Mouse (Mus musculus) spleen, adult 2 months (tissue): ENCODE results near the gene Cdh23. TPM values are rescaled to one million over a fixed set of nuclear protein-coding genes. Genes with fewer than 3 reads are reported as not detected.

Experiments
- DNase-seq, 2 experiments: peaks; one replicate each; pipeline versions ENCODE4 v3.0.0 to v3.0.0-alpha.2; 2012 to 2021; ENCODE audit warnings: low spot score in 2 of 2, low read depth in 1 of 2
- H3K27ac ChIP-seq: fragments of 200-500 bp; 2 replicates; pipeline ENCODE4 v1.5.1; 2012; ENCODE audit warnings: low read length, inconsistent platforms; ENCODE audit not compliant: insufficient read depth
- H3K27me3 ChIP-seq: fragments of 200-500 bp; 2 replicates; pipeline ENCODE4 v1.6.1; 2012; ENCODE audit warnings: mild to moderate bottlenecking, moderate library complexity, low read length, inconsistent platforms; ENCODE audit not compliant: control insufficient read depth, insufficient read depth
- H3K36me3 ChIP-seq: fragments of 200-500 bp; 2 replicates; pipeline ENCODE4 v1.6.1; 2012; ENCODE audit warnings: mild to moderate bottlenecking, low read length, inconsistent platforms; ENCODE audit not compliant: control insufficient read depth, insufficient read depth
- H3K4me1 ChIP-seq: fragments of 200-500 bp; 2 replicates; pipeline ENCODE4 v1.6.1; 2011; ENCODE audit warnings: inconsistent platforms; ENCODE audit not compliant: control insufficient read depth, insufficient read depth, insufficient read length
- H3K4me3 ChIP-seq: fragments of 200-500 bp; 2 replicates; pipeline ENCODE4 v1.5.1; 2011; ENCODE audit warnings: mild to moderate bottlenecking, inconsistent platforms; ENCODE audit not compliant: insufficient read depth, insufficient read length; ENCODE audit errors: extremely low read depth
- CTCF ChIP-seq: fragments of 200-500 bp; IDR thresholded peaks from 2 replicates; pipeline ENCODE4 v1.5.1; 2011; ENCODE audit warnings: mild to moderate bottlenecking, inconsistent platforms; ENCODE audit not compliant: insufficient read depth, insufficient read length, insufficient replicate concordance; ENCODE audit errors: extremely low read depth
- POLR2A ChIP-seq: fragments of 200-500 bp; IDR thresholded peaks from 2 replicates; pipeline ENCODE4 v1.6.1; 2011; ENCODE audit warnings: low read depth, low read length, inconsistent platforms
- WGBS: fragments of 180-500 bp; shearing (Covaris S2); methylation state at CpG from one replicate; pipeline ENCODE4 v1.1.7; 2018; 5-methylcytosine and 5-hydroxymethylcytosine counted together
- polyA plus RNA-seq: library from polyadenylated mRNA; depleted of rRNA; stranded (reverse); fragments of >200 nt; gene quantifications from 2 replicates; pipeline ENCODE4 v1.2.3, GENCODE M21; 2012

Cdh23 gene
- polyA plus RNA-seq, 1 experiment = 2.7 TPM

- no peaks in the 10 kb centered on the region for H3K36me3 ChIP-seq
- H3K4me3 ChIP-seq = no peak overlapping the region
- DNase-seq = no peak
- WGBS = 46% methylated on average over 6 of the region's 6 CpGs
- TF ChIP-seq CTCF = no peak
- TF ChIP-seq POLR2A = no peak
- H3K27ac ChIP-seq = no peak overlapping the region
- H3K4me1 ChIP-seq = no peaks in the 10 kb centered on the region
- H3K27me3 ChIP-seq = no peaks in the 10 kb centered on the region
Observed at GRCm38 (mm10) chr10:60495070-60495469, 201.2 kb downstream of the Cdh23 start.

- no peak for DNase-seq
- no peak overlapping the region for H3K4me3 ChIP-seq
- no peak for TF ChIP-seq CTCF
- no peak for TF ChIP-seq POLR2A
- no peaks in the 10 kb centered on the region for H3K4me1 ChIP-seq
- no peaks in the 10 kb centered on the region for H3K36me3 ChIP-seq
- 59% methylated on average over 2 of the region's 2 CpGs for WGBS
- no peaks in the 10 kb centered on the region for H3K27me3 ChIP-seq
- H3K27ac ChIP-seq = no peak overlapping the region
Observed at GRCm38 (mm10) chr10:60491538-60491937, 204.8 kb downstream of the Cdh23 start.

- Histone ChIP-seq H3K4me1 (no peaks in the 10 kb centered on the region), H3K4me3 (no peak overlapping the region), H3K27ac (no peak overlapping the region), H3K27me3 (no peaks in the 10 kb centered on the region), H3K36me3 (no peaks in the 10 kb centered on the region)
- WGBS = 89% methylated on average over 6 of the region's 6 CpGs
- no peak for DNase-seq
- no peak for TF ChIP-seq CTCF
- TF ChIP-seq POLR2A = no peak
Observed at GRCm38 (mm10) chr10:60481381-60481780, 214.9 kb downstream of the Cdh23 start.

GRCm38 (mm10) chr10:60474549-60474948, 221.7 kb downstream of the Cdh23 start:
- TF ChIP-seq CTCF (no peak), POLR2A (no peak)
- H3K4me1 ChIP-seq = no peaks in the 10 kb centered on the region
- DNase-seq = no peak
- H3K27me3 ChIP-seq = no peaks in the 10 kb centered on the region
- no peak overlapping the region for H3K27ac ChIP-seq
- H3K36me3 ChIP-seq = no peaks in the 10 kb centered on the region
- no peak overlapping the region for H3K4me3 ChIP-seq
- 42% methylated on average over 5 of the region's 5 CpGs for WGBS

- Histone ChIP-seq H3K27ac (no peak overlapping the region), H3K4me1 (no peaks in the 10 kb centered on the region), H3K4me3 (no peak overlapping the region), H3K36me3 (no peaks in the 10 kb centered on the region), H3K27me3 (no peaks in the 10 kb centered on the region)
- TF ChIP-seq POLR2A (no peak), CTCF (no peak)
- DNase-seq = no peak
- 74% methylated on average over 9 of the region's 9 CpGs for WGBS
Observed at GRCm38 (mm10) chr10:60473782-60474322, 222.4 kb downstream of the Cdh23 start.

- Histone ChIP-seq H3K27ac (no peak overlapping the region), H3K36me3 (no peaks in the 10 kb centered on the region), H3K27me3 (no peaks in the 10 kb centered on the region), H3K4me1 (no peaks in the 10 kb centered on the region), H3K4me3 (no peak overlapping the region)
- TF ChIP-seq POLR2A = no peak
- TF ChIP-seq CTCF = no peak
- no peak for DNase-seq
- 71% methylated on average over 4 of the region's 4 CpGs for WGBS
Observed at GRCm38 (mm10) chr10:60467752-60468151, 228.5 kb downstream of the Cdh23 start.

GRCm38 (mm10) chr10:60463953-60464647, 232.2 kb downstream of the Cdh23 start:
- no peak for DNase-seq
- Histone ChIP-seq H3K27me3 (no peaks in the 10 kb centered on the region), H3K36me3 (no peaks in the 10 kb centered on the region), H3K4me1 (no peaks in the 10 kb centered on the region), H3K4me3 (no peak overlapping the region), H3K27ac (no peak overlapping the region)
- TF ChIP-seq POLR2A (no peak), CTCF (no peak)
- 83% methylated on average over 13 of the region's 13 CpGs for WGBS
